Mouse (Mus musculus): ENCODE data around the gene Ripply3.

Ripply3 gene

GRCm38 (mm10) chr16:94358091-94358490 lies 29.9 kb downstream of the Ripply3 start:
- DNase-seq (ENCODE audit: low spot score in 2 of 2) = no peak

- no peak for DNase-seq (ENCODE audit: low spot score in 2 of 2)
Observed at GRCm38 (mm10) chr16:94360578-94361350, 32.5 kb downstream of the Ripply3 start.

- DNase-seq (ENCODE audit: low spot score in 2 of 2) = peak; percentile 69 to 78
Observed at GRCm38 (mm10) chr16:94362174-94362873, 34.1 kb downstream of the Ripply3 start.

GRCm38 (mm10) chr16:94363814-94364213 lies 35.6 kb downstream of the Ripply3 start:
- DNase-seq (ENCODE audit: low spot score in 2 of 2) = no peak

- no peak for DNase-seq (ENCODE audit: low spot score in 2 of 2)
Observed at GRCm38 (mm10) chr16:94365435-94365834, 37.2 kb downstream of the Ripply3 start.

- no peak for DNase-seq (ENCODE audit: low spot score in 2 of 2)
Observed at GRCm38 (mm10) chr16:94369596-94370172, 41.5 kb downstream of the Ripply3 start.

GRCm38 (mm10) chr16:94370173-94370914 lies 42.1 kb downstream of the Ripply3 start, which contains the start of gene Ttc3:
Gene Ttc3 (plus strand): TSS chr16:94370618.
- DNase-seq (ENCODE audit: low spot score in 2 of 2) = peak; percentile 93 to 95

- peak; percentile 66 to 69 for DNase-seq (ENCODE audit: low spot score in 2 of 2)
Observed at GRCm38 (mm10) chr16:94370915-94371300, 42.7 kb downstream of the Ripply3 start.

- DNase-seq (ENCODE audit: low spot score in 2 of 2) = no peak
Observed at GRCm38 (mm10) chr16:94371301-94371931, 43.2 kb downstream of the Ripply3 start, which contains the start of gene Pigp. Gene Pigp (minus strand): TSS chr16:94371842.

GRCm38 (mm10) chr16:94379386-94379785 lies 51.2 kb downstream of the Ripply3 start:
- DNase-seq (ENCODE audit: low spot score in 2 of 2) = no peak

GRCm38 (mm10) chr16:94383277-94383676 lies 55.1 kb downstream of the Ripply3 start:
- no peak for DNase-seq (ENCODE audit: low spot score in 2 of 2)
